Mouse (Mus musculus) inflammation-experienced regulatory T-cells, adult 16 weeks (primary cell): Measurements from ENCODE around the gene Coro1a. TPM values are rescaled to one million over a fixed set of nuclear protein-coding genes. Genes with fewer than 3 reads are reported as not detected.

Experiments used
- polyA plus RNA-seq: library from polyadenylated mRNA; unstranded; fragments of 100-300 nt; shearing (Covaris generic); gene quantifications from one replicate; pipeline ENCODE4 v1.2.1, GENCODE M21; 2017

The Coro1a gene
- 3,429 TPM for polyA plus RNA-seq

GRCm38 (mm10) chr7:126707442-126708174, at the start of gene Coro1a:
Gene Coro1a, minus strand, starts transcription at chr7:126707787.

DNA sequence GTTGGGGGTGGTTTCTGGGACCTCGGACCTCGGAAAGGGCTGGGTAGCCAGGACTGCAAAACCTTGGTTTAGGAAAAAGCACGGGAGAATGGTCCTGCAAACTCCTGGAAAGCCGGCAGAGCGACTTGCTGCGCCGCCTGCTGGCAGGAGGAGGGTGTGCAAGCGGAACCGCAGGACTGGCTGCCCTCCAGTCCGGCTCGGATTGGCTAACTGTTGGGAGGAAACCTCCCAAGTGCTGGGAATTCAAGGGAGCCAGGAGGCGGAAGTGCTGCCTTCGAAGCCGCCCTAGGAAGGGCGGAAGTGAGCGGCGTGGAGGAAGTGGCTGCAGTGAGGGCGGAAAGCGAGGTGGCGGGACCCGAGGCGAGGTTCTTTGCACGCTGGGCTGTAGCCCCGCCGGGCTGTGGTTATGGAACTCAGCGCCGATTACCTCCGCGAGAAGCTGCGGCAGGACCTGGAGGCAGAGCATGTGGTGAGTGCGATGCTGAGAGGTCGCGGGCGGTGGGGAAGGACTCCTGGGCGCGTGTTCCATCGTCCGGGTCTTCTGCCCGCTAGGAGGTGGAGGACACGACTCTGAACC, 11.9 kb downstream of the Coro1a start, which contains the start of gene Slx1b:
Gene Slx1b, minus strand, starts transcription at position 154 of the 577 bp plus-strand sequence.

DNA sequence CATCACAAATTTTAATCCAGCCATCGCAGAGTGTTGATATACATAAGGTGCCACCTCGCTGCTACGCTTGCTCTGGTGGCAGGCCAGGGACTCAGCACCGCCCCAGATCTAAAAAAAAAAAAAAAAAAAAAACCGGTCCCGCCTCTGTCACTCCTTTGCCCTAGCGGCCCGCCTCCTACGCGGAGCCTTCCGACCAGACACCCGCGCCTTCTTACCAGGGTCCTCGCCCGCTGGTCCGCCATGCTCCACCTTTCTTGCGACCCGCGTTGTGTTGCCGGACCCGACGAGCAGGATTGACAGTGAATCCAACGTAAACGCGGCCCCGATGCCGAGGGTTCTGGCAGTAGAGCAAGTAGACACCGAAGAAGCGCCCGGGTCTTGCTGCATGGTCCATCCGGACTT, 12.4 kb downstream of the Coro1a start, which contains the start of gene Bola2:
Gene Bola2, plus strand, starts transcription at position 192 of the 402 bp plus-strand sequence.

DNA sequence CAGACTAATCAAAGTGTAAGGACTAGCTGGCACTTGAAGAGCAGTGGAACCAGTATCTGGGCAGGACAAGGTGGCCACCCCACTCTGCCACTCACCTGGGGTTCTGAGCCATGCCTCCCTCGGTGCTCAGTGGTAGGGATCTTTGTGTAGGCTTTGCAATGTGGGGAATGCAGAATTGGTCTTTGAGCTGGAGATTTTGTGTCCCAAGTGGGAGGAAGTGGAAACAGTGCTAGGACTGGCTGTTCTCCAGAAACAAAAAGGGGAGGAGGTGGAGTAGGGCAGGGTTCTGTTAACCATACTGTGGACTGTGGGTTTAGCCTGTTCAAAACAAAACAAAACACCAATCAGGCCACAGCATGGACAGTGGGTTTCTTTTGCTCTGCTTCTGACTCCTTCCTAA, 31.4 kb downstream of the Coro1a start, which contains the start of gene Sult1a1:
Gene Sult1a1, minus strand, starts transcription at position 226 of the 400 bp plus-strand sequence.

Other genes with a start within 250 kb of the Coro1a start
- gene Atp2a1, start 244.7 kb downstream of the Coro1a start, polyA plus RNA-seq, result 0.24 TPM
- 43.4 TPM for gene Sh2b1, start 232.4 kb downstream of the Coro1a start, polyA plus RNA-seq
- 130 TPM for gene Tufm, start 220.4 kb downstream of the Coro1a start, polyA plus RNA-seq
- gene Atxn2l, start 204.3 kb downstream of the Coro1a start, polyA plus RNA-seq, result 36.5 TPM
- 223 TPM for gene Eif3c, start 141.4 kb downstream of the Coro1a start, polyA plus RNA-seq
- 3.6 TPM for gene Apobr, start 122.8 kb downstream of the Coro1a start, polyA plus RNA-seq
- 123 TPM for gene Cln3, start 122.0 kb downstream of the Coro1a start, polyA plus RNA-seq
- not detected for gene Il27, start 112.8 kb downstream of the Coro1a start, polyA plus RNA-seq
- gene Nupr1, start 76.9 kb downstream of the Coro1a start, polyA plus RNA-seq, result not detected
- gene Sgf29, start 58.5 kb downstream of the Coro1a start, polyA plus RNA-seq, result 107 TPM
- 1.3 TPM for gene Sult1a1, start 31.4 kb downstream of the Coro1a start, polyA plus RNA-seq
- gene Bola2, start 12.4 kb downstream of the Coro1a start, polyA plus RNA-seq, result 125 TPM
- gene Slx1b, start 12.0 kb downstream of the Coro1a start, polyA plus RNA-seq, result 10.3 TPM
- gene Mapk3, start 51.8 kb upstream of the Coro1a start, polyA plus RNA-seq, result 33.0 TPM
- 1.9 TPM for gene Gdpd3, start 58.5 kb upstream of the Coro1a start, polyA plus RNA-seq
- gene Ypel3, start 69.2 kb upstream of the Coro1a start, polyA plus RNA-seq, result 379 TPM
- 4.7 TPM for gene Tbx6, start 73.7 kb upstream of the Coro1a start, polyA plus RNA-seq
- gene Ppp4c, start 84.7 kb upstream of the Coro1a start, polyA plus RNA-seq, result 458 TPM
- not detected for gene Fam57b, start 89.9 kb upstream of the Coro1a start, polyA plus RNA-seq
- gene 4930451I11Rik, start 123.9 kb upstream of the Coro1a start, polyA plus RNA-seq, result not detected
- not detected for gene Doc2a, start 139.6 kb upstream of the Coro1a start, polyA plus RNA-seq
- gene Hirip3, start 154.2 kb upstream of the Coro1a start, polyA plus RNA-seq, result 18.3 TPM
- gene Ino80e, start 154.6 kb upstream of the Coro1a start, polyA plus RNA-seq, result 103 TPM
- 71.5 TPM for gene Taok2, start 176.9 kb upstream of the Coro1a start, polyA plus RNA-seq
- gene Tmem219, start 215.1 kb upstream of the Coro1a start, polyA plus RNA-seq, result 50.5 TPM
- gene Kctd13, start 221.1 kb upstream of the Coro1a start, polyA plus RNA-seq, result 12.3 TPM
- not detected for gene Asphd1, start 241.8 kb upstream of the Coro1a start, polyA plus RNA-seq
- gene Sez6l2, start 242.8 kb upstream of the Coro1a start, polyA plus RNA-seq, result 0.65 TPM